Mouse (Mus musculus): ENCODE results near the gene Reg1. TPM values are rescaled to one million over a fixed set of nuclear protein-coding genes. Genes with fewer than 3 reads are reported as not detected.
A peak's percentile ranks its signal among the peaks of the same experiment; 100 is the strongest.
"Not testable (repeated sequence)": the region's sequence is repeated elsewhere in the genome, so short reads cannot be mapped to it uniquely, and the experiment has no call there.

Gene Reg1
- not detected in 2 replicates for polyA plus RNA-seq (2012; rRNA removed)

- not testable (repeated sequence) for DNase-seq (ENCODE audit: extremely low spot score in 1 of 2, low spot score in 1 of 2)
Measured at GRCm38 (mm10) chr6:78422411-78422810, at the start of gene Reg1. TSS of gene Reg1 (plus strand) at chr6:78422711.

DNA sequence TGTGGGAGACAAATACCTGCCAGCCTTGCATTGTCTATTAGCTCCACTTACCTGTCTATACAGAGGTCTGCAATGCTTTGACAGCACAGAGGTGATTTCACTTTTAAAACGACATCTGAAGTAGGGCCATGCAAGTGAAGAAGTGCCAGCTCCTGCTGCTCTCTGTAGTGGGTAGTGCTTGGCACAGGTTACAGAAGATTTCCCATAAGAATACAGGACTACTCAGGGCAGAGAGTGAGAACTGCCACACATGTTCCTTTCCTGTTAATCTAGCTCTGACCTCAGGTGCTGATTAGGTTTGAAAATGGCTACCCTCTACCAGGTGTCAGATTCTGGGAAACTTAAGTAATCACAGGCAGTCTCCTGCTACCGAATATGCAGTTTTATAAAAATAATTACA lies 43.7 kb upstream of the Reg1 start, which contains the start of gene Reg3d:
TSS of gene Reg3d (minus strand) at position 101 of the 400 bp plus-strand sequence.
- DNase-seq (ENCODE audit: extremely low spot score in 1 of 2, low spot score in 1 of 2), result no peak

DNA sequence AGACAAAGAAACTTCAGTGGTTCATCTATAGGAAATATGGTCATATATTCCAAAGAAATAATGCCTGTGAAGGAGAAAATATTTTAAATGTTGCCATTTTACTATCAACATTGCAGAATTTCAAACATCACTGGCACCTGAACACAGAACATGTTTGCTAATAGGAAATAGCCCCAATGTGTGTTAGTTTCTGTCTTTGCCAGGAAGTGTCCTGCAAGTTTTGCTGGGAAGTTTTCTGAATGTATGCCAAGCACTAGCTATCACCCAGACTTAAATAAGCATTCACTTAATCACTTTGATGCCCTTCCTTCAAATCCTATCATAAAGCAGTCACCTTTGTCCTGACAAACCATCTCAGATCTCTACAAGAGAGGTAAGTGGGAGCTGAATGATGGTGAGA lies 42.1 kb upstream of the Reg1 start, which contains the start of gene Reg3a:
TSS of gene Reg3a (plus strand) at position 301 of the 400 bp plus-strand sequence.
- no peak for DNase-seq (ENCODE audit: extremely low spot score in 1 of 2, low spot score in 1 of 2)

GRCm38 (mm10) chr6:78385609-78386008 lies 36.9 kb upstream of the Reg1 start:
- DNase-seq (ENCODE audit: extremely low spot score in 1 of 2, low spot score in 1 of 2), result no peak

DNA sequence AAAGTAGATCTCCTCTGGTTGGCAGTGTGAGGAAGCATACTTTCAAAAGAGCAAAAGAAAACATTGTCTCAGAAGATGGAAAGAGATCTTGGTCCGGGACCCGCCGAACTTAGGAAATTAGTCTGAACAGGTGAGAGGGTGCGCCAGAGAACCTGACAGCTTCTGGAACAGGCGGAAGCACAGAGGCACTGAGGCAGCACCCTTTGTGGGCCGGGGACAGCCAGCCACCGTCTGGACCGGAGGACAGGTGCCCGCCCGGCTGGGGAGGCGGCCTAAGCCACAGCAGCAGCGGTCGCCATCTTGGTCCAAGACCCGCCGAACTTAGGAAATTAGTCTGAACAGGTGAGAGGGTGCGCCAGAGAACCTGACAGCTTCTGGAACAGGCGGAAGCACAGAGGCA lies 27.2 kb upstream of the Reg1 start, which contains the start of gene Reg2:
TSS of gene Reg2 (plus strand) at position 301 of the 400 bp plus-strand sequence.
- not testable (repeated sequence) for DNase-seq (ENCODE audit: extremely low spot score in 1 of 2, low spot score in 1 of 2)

DNA sequence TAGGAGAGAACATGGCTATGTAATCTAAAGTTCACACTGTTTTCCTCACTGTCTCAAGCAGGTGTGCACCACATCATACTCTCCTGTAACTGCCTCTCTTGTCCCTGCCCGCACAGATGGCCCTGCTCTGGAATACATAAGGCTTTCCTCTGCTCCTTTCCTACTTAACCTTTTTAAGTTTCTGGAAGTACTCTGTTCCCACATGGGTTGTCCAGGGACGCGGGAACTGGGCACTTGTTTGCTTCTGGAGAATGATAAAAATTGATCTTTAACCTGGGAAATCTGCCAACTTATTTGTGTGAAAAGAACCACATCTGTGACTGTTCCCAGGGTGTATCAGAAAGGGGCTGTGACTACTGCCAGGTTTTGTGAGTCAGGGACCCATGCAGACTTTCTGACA lies 3.0 kb downstream of the Reg1 start:
- DNase-seq (ENCODE audit: extremely low spot score in 1 of 2, low spot score in 1 of 2), result no peak

- no peak for DNase-seq (ENCODE audit: extremely low spot score in 1 of 2, low spot score in 1 of 2)
Measured at GRCm38 (mm10) chr6:78447202-78447601, 24.7 kb downstream of the Reg1 start.

DNA sequence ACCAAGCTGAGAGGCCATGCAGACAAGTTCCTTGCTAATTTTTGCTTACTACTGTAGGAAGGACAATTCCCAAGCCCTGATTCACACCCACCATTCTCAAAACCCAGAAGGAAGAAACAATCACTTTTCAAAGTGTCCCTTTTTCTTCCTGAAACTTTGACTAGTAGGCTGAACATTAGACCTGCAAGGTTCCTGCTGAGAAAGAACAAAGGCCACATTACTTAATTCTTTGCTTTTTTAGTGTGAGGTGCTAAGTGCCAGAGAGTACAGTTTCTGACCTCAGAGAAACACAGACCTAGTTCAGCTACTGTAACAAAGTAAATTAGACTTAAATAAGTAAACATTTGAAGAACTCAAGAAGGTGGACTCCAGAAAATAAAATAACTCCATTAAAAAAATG lies 25.9 kb downstream of the Reg1 start:
- no peak for DNase-seq (ENCODE audit: extremely low spot score in 1 of 2, low spot score in 1 of 2)

DNA sequence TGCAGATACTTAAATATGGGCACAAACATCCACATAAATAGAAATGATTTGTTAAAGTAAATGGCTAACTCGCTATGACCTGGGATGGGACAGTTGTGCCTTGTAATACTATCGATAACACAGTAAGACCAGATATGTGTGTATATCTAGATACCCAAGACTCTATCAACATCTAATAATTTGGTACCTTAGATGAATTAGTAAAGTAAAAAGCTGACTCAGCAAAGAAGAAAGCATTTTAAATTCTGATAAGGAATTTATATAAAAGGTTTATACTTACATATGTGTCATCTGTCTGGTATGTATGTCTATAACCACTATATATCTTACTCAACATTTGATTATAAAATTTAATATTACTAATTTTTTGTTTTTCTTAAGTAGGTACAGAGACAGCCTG lies 30.3 kb downstream of the Reg1 start:
- DNase-seq (ENCODE audit: extremely low spot score in 1 of 2, low spot score in 1 of 2), result no peak

DNA sequence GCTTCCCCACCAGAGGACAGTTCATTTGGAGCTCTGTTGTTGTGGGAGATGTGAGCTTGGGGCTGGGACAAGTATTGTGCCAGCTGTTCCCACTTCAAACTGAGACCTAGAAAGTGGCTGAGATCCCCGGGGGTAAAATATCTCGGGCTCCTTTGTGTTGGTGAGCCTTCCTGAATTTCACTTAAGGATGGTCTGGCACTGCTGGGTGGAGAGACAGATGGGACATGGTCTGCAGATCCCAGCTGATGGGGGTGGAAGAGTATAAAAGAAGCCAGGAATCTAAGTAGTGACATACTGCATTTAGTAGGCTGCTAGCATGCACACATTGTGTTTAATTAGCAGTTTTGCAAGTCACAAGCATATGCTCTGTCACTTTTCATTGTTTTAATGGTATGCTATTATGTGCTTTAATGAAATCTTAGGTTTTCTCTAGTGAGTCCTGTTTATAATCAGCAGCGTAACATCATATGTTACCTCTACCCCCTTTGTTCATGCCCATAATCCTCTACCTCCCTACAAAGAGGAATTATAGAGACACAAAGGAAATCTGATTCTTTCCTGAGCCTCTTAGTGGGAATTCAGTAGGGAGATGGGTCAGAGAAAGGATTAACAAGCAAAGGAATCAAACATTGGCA lies 37.8 kb downstream of the Reg1 start:
- DNase-seq (ENCODE audit: extremely low spot score in 1 of 2, low spot score in 1 of 2), result peak; percentile 70 to 75

DNA sequence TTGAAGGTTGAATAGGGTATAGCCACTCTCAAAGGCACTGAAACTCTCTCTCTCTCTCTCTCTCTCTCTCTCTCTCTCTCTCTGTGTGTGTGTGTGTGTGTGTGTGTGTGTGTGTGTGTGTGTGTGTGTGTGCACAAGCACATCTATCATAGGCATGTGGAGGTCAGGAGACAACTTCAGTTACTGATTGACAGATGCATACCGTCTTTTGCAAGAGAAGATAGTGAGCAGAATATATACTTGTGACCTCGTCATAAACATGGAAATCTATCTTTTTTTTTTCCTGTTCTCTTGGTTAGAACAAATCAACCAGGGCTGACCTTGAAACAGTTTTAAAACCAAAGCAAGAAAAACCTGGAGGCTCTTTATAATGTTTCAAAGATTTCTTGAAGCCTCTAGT lies 39.8 kb downstream of the Reg1 start:
- DNase-seq (ENCODE audit: extremely low spot score in 1 of 2, low spot score in 1 of 2), result no peak

DNA sequence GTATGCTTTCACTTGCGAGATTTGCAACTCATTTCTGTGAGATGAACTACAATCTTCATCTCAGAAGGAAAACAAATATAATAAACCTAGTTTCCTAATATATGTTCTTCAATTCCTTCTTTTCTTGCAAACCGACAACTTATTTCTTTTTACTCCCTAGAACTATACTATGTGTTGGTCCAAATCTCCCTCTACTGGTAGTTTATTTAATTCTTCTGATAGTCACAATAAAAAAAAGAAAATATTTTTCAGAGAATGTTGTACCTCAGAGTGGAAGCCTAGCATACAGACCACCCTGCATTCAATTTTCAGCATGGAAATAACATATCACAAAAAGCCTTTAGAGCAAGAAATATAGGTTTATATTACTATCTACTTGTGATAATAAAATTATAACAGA lies 40.8 kb downstream of the Reg1 start:
- DNase-seq (ENCODE audit: extremely low spot score in 1 of 2, low spot score in 1 of 2), result no peak

GRCm38 (mm10) chr6:78468772-78469171 lies 46.3 kb downstream of the Reg1 start, which contains the start of gene Reg3g:
TSS of gene Reg3g (minus strand) at chr6:78468872.
- DNase-seq (ENCODE audit: extremely low spot score in 1 of 2, low spot score in 1 of 2), result no peak

- DNase-seq (ENCODE audit: extremely low spot score in 1 of 2, low spot score in 1 of 2), result no peak
Measured at GRCm38 (mm10) chr6:78469287-78469686, 46.8 kb downstream of the Reg1 start.

Other genes starting within 250 kb of the Reg1 start
- gene Reg3b, start 52.1 kb upstream of the Reg1 start, polyA plus RNA-seq (2012; rRNA removed), result 0.40 and 1.4 TPM in 2 replicates
- not detected in 2 replicates for gene Reg3d, start 43.8 kb upstream of the Reg1 start, polyA plus RNA-seq (2012; rRNA removed)
- not detected in 2 replicates for gene Reg3a, start 42.0 kb upstream of the Reg1 start, polyA plus RNA-seq (2012; rRNA removed)
- not detected in 2 replicates for gene Reg2, start 27.1 kb upstream of the Reg1 start, polyA plus RNA-seq (2012; rRNA removed)
- gene Reg3g, start 46.2 kb downstream of the Reg1 start, polyA plus RNA-seq (2012; rRNA removed), result 0.44 TPM in 1 of 2 replicates, not detected in the other

Data from frontal cortex, adult 2 months (tissue).